Mouse (Mus musculus): ENCODE data around the gene Nsl1. TPM values are rescaled to one million over a fixed set of nuclear protein-coding genes. Genes with fewer than 3 reads are reported as not detected.

Nsl1 gene
- polyA plus RNA-seq, 1 experiment from 2014 or later = 1.5 TPM

DNA sequence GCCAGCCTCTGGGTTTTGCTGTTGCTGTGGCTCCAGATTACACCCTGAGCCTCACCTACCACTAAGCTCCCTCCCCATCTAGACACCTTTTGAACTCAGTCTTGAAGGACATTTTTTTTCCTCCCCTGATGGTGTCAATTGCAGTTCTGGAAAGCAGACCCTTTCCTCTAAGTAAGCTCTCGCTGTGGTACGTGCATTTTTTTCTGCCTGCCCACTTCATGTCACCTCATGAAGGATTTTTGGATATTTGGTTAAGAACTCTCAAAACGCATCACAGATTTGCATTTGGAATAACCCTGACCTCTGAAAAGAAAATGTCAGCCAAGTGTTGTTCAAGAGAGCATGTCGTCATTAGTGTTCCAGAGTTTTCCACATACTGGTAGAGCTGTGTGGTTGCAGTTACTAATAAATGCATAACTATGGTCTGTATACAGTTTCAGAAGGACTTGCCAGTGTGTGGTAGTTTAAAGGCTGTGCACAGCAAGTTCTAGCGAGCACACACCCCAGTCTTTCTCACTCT lies 37.0 kb downstream of the Nsl1 start:
- ATAC-seq (no peak), DNase-seq (ENCODE audit: low spot score) (no peak)
- Histone ChIP-seq H3K36me3 (ENCODE audit: insufficient read depth, low read length) (no peaks in the 10 kb centered on the region), H3K4me1 (ENCODE audit: insufficient read depth, low read depth, low read length) (peaks cover 4% of the 10 kb centered on the region; the same call in 1 of the 2 replicates), H3K4me3 (ENCODE audit: low read depth, low read length) (no peak overlapping the region), H3K27me3 (replicated peaks; ENCODE audit: insufficient read depth, low read length) (no peaks in the 10 kb centered on the region), H3K4me2 (replicated peaks; ENCODE audit: low read depth, low read length) (no peak overlapping the region), H3K9ac (replicated peaks; ENCODE audit: low read depth) (no peak overlapping the region), H3K27ac (ENCODE audit: low read length) (no peak overlapping the region), H3K9me3 (ENCODE audit: low read length) (no peaks in the 10 kb centered on the region)
- TF ChIP-seq EP300 (IDR thresholded peaks at IDR 0.05) (no peak), CTCF (IDR thresholded peaks at IDR 0.05) (no peak)
- 40% methylated on average over 5 of the region's 5 CpGs for WGBS

DNA sequence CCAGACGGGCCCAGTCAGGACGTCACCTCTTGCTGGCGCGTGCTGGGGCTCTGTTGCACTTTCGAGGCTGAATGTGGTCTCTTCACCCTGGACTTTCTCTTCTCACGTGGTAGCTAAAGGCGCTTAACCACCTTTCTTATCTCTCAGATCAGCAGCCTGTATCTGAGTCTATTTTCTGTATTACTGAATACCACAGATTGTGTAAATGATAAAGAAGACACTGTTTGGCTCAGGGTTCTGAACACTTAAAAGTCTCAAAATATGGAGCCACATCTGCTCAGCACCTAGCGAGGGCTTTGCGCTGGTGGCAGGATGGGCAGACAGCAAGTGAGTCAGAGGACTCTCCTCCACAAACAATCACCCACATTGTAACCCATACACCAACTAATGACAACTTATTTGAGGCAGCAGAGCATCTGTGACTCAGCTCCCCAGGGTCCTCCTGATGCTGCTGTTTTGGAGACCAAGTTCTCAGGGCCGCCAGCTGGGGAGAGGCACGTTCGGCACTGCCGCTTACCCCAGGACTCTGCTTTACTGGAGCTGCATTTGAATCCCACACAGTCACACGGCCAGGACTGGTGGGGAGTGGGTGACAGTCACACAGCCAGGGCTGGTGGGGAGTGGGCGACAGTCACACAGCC lies 40.0 kb downstream of the Nsl1 start:
- TF ChIP-seq CTCF (IDR thresholded peaks at IDR 0.05) (no peak), EP300 (IDR thresholded peaks at IDR 0.05) (no peak)
- H3K4me2 ChIP-seq (replicated peaks; ENCODE audit: low read depth, low read length) = no peak overlapping the region
- no peaks in the 10 kb centered on the region for H3K27me3 ChIP-seq (replicated peaks; ENCODE audit: insufficient read depth, low read length)
- WGBS = 78% methylated on average over 15 of the region's 15 CpGs
- no peaks in the 10 kb centered on the region for H3K36me3 ChIP-seq (ENCODE audit: insufficient read depth, low read length)
- no peak overlapping the region for H3K27ac ChIP-seq (ENCODE audit: low read length)
- ATAC-seq (no peak), DNase-seq (ENCODE audit: low spot score) (no peak)
- H3K9me3 ChIP-seq (ENCODE audit: low read length) = no peaks in the 10 kb centered on the region
- H3K4me1 ChIP-seq (ENCODE audit: insufficient read depth, low read depth, low read length) = peaks cover 4% of the 10 kb centered on the region; the same call in 1 of the 2 replicates
- no peak overlapping the region for H3K4me3 ChIP-seq (ENCODE audit: low read depth, low read length)
- no peak overlapping the region for H3K9ac ChIP-seq (replicated peaks; ENCODE audit: low read depth)

DNA sequence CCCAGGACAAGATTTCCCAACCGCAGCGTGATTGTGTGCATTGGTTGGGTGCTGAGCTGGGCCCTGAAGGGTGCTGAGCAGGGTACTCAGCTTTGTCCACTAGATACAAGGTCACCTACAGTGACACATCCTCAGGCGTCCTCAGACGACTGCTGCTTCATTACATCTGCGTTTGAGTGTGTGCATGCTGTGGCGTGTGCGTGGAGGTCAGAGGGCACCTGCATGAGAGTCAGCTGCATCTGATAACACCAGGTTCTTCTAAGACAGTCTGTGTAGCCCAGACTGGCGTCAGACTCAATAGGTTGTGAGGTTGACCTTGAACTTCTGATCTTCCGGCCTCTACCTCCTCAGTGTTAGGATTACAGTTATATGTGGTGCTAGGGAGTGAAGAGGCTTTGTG lies 42.4 kb downstream of the Nsl1 start:
- no peaks in the 10 kb centered on the region for H3K36me3 ChIP-seq (ENCODE audit: insufficient read depth, low read length)
- no peak for TF ChIP-seq CTCF (IDR thresholded peaks at IDR 0.05)
- TF ChIP-seq EP300 (IDR thresholded peaks at IDR 0.05) = no peak
- WGBS = 76% methylated on average over 9 of the region's 9 CpGs
- no peak overlapping the region for H3K4me2 ChIP-seq (replicated peaks; ENCODE audit: low read depth, low read length)
- H3K27me3 ChIP-seq (replicated peaks; ENCODE audit: insufficient read depth, low read length) = no peaks in the 10 kb centered on the region
- ATAC-seq (no peak), DNase-seq (ENCODE audit: low spot score) (no peak)
- no peaks in the 10 kb centered on the region for H3K4me1 ChIP-seq (ENCODE audit: insufficient read depth, low read depth, low read length)
- H3K27ac ChIP-seq (ENCODE audit: low read length) = no peak overlapping the region
- H3K4me3 ChIP-seq (ENCODE audit: low read depth, low read length) = no peak overlapping the region
- no peaks in the 10 kb centered on the region for H3K9me3 ChIP-seq (ENCODE audit: low read length)
- no peak overlapping the region for H3K9ac ChIP-seq (replicated peaks; ENCODE audit: low read depth)

DNA sequence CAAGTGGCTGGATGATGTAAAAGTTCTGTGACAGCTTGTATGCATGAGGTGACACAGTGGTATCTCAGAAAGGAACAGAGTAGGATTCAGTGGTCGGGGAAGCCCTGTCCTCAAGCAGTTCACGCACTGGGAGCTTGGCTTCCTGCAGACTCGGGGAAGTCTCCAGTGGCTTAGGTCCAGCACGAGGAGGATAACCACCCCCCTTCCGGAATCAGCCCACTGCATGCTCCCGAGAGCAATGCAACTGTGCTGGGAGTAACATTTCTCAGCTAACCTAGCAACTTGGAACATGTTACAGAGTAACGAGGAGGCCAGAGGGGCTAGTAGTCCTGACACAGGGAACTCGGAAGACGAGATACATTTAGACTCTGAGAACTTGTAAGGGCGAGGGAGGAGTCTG lies 44.5 kb downstream of the Nsl1 start:
- no peak overlapping the region for H3K9ac ChIP-seq (replicated peaks; ENCODE audit: low read depth)
- TF ChIP-seq EP300 (IDR thresholded peaks at IDR 0.05) = no peak
- no peak for TF ChIP-seq CTCF (IDR thresholded peaks at IDR 0.05)
- H3K4me1 ChIP-seq (ENCODE audit: insufficient read depth, low read depth, low read length) = no peaks in the 10 kb centered on the region
- no peak overlapping the region for H3K4me3 ChIP-seq (ENCODE audit: low read depth, low read length)
- H3K27ac ChIP-seq (ENCODE audit: low read length) = no peak overlapping the region
- ATAC-seq = peak; percentile 30; the same call in 1 of the 2 replicates
- H3K4me2 ChIP-seq (replicated peaks; ENCODE audit: low read depth, low read length) = no peak overlapping the region
- DNase-seq (ENCODE audit: low spot score) = no peak
- no peaks in the 10 kb centered on the region for H3K9me3 ChIP-seq (ENCODE audit: low read length)
- WGBS = 39% methylated on average over 10 of the region's 10 CpGs
- no peaks in the 10 kb centered on the region for H3K36me3 ChIP-seq (ENCODE audit: insufficient read depth, low read length)
- H3K27me3 ChIP-seq (replicated peaks; ENCODE audit: insufficient read depth, low read length) = no peaks in the 10 kb centered on the region

DNA sequence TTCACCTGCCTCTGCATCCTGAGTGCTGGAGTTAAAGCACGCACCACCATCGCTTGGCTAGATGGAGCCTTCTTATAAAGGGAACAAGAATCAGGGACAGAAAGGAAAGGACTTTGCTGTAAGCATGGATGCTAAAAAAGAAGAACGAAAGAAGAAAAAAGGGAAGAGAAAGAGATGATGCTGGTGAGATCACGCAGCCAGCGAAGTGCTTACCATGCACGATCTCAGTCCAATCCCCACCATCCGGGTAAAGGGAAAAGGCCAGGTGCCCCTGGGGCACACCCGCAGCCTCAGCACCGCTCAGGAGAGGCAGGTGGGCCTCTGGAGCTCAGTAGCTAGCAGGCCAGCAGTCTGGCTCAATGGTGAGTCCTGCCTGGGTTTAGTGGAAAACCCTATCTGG lies 47.1 kb downstream of the Nsl1 start:
- TF ChIP-seq CTCF (IDR thresholded peaks at IDR 0.05) (no peak), EP300 (IDR thresholded peaks at IDR 0.05) (no peak)
- H3K27me3 ChIP-seq (replicated peaks; ENCODE audit: insufficient read depth, low read length) = no peaks in the 10 kb centered on the region
- no peaks in the 10 kb centered on the region for H3K36me3 ChIP-seq (ENCODE audit: insufficient read depth, low read length)
- H3K27ac ChIP-seq (ENCODE audit: low read length) = no peak overlapping the region
- H3K4me3 ChIP-seq (ENCODE audit: low read depth, low read length) = no peak overlapping the region
- no peaks in the 10 kb centered on the region for H3K9me3 ChIP-seq (ENCODE audit: low read length)
- H3K4me1 ChIP-seq (ENCODE audit: insufficient read depth, low read depth, low read length) = no peaks in the 10 kb centered on the region
- ATAC-seq (no peak), DNase-seq (ENCODE audit: low spot score) (no peak)
- WGBS = 89% methylated on average over 9 of the region's 9 CpGs
- H3K9ac ChIP-seq (replicated peaks; ENCODE audit: low read depth) = no peak overlapping the region
- no peak overlapping the region for H3K4me2 ChIP-seq (replicated peaks; ENCODE audit: low read depth, low read length)

DNA sequence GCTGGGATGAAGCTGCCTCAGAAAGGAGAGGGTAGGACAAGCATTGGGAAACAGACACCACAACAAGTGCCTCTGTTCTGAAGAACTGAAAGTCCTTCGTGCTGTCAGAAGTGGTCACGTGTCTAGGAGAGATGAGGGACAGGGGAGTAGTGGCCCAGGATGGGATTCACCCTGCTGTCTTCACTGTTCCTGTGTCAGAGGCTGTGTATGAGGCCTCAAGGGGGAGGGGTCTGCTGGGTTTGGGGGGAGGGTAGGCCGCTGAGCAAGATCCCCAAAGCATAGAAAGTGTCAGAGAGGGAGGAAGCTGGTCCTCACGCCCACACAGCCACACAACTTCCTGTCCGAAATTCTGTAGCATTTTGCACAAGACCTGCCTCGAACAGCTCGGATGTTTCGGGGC lies 48.3 kb downstream of the Nsl1 start:
- Histone ChIP-seq H3K4me2 (replicated peaks; ENCODE audit: low read depth, low read length) (peak overlapping the region; percentile 14; the same call in 1 of the 2 replicates), H3K4me1 (ENCODE audit: insufficient read depth, low read depth, low read length) (no peaks in the 10 kb centered on the region), H3K9me3 (ENCODE audit: low read length) (no peaks in the 10 kb centered on the region), H3K27ac (ENCODE audit: low read length) (no peak overlapping the region), H3K36me3 (ENCODE audit: insufficient read depth, low read length) (no peaks in the 10 kb centered on the region), H3K4me3 (ENCODE audit: low read depth, low read length) (no peak overlapping the region), H3K27me3 (replicated peaks; ENCODE audit: insufficient read depth, low read length) (no peaks in the 10 kb centered on the region), H3K9ac (replicated peaks; ENCODE audit: low read depth) (no peak overlapping the region)
- TF ChIP-seq CTCF (IDR thresholded peaks at IDR 0.05) = no peak
- no peak for TF ChIP-seq EP300 (IDR thresholded peaks at IDR 0.05)
- peak; percentile 38 for DNase-seq (ENCODE audit: low spot score)
- 40% methylated on average over 8 of the region's 8 CpGs for WGBS
- ATAC-seq = peak; percentile 41

Data from lung, postnatal 0 days (tissue).